Mouse (Mus musculus) Muller cell, postnatal 12 days (primary cell): ENCODE measurements at regions not wholly inside any gene's neighbourhood (a gene's known extent, or its start where the extent isn't known, plus 50 kb on each side); places are given as distances from the start of the nearest gene placed in this dataset.

Experiments
- DNase-seq: peaks from one replicate; pipeline ENCODE4 v3.0.0-alpha.2; 2015; ENCODE audit errors: inconsistent ontology term

DNA sequence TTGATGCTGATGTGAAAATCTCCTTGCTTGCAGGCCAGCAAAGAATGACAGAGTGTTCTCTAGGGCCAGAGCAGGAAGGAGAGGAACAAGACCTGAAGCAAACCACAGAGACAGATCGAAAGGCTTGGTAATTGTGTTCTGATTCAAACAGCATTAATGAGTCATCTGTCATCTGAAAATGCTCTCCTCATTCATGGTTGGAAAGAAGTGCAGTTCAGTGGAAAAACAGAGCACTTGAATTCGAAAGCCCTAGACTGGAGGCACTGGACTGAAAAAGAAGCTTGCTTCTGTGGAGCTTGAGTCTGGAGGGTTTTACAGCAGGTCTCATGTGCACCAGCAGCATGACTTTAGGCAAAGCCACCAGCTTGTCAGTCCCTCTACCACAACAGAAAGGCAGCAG is 374.3 kb upstream of the B430305J03Rik start:
- DNase-seq: peak; percentile 90

- no peak for DNase-seq
Measured at GRCm38 (mm10) chr3:61738528-61738927, 372.8 kb upstream of the B430305J03Rik start.

GRCm38 (mm10) chr3:61716785-61717184 is 351.0 kb upstream of the B430305J03Rik start:
- DNase-seq: no peak

DNA sequence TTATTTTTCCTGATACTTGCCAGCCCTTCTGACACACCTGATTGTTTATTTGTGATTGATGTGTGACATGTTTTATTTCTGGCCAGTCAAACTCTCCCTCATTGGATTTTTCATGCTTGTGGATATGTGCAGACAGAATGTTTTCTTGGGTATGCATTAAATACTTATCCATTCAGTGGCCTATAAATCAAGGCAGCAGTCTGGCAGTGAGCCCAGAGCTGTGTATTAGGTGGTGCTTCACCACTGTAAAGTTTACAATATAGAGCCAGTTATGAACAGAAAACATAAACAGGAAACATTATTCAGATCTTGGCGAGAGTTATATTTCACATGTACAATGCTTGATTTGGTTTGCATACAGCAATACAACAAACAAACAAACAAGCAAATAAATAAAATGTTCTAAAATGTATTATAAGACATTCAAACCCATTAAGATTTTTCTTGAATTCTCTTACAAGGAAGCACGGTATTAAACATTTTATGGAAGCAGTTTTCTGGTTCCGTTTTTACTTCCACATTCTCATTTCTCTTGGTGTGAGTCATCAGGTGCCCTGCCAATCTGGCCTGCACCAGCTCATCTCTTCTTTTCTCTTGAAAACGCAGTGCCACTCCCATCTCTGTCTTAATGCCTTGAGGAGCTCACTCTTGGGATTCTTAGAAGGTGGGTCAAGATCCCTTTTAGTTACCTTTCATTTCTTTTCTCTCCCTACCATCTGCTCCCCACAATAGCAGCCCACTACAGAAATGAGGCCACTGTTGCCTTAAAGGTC is 322.4 kb upstream of the B430305J03Rik start:
- no peak for DNase-seq

DNA sequence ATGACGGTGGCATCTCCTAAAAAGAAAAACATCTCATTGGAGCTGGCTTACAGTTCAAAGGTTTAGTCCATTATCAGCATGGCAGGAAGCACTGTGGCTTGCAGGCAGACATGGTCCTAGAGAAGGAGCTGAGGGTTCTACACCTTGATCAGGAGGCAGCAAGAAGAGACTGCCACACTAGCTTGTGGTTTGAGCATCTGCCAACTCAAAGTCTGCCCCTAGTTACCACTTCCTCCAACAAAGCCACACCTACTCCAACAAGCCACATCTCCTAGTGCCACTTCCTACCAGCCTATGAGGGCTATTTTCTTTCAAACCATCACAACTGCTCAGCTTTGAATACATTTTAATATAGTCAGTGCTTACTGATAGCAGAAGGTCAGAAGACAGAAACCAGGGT is 305.1 kb upstream of the B430305J03Rik start:
- DNase-seq: no peak

- DNase-seq: no peak
Measured at GRCm38 (mm10) chr3:61656143-61656542, 290.4 kb upstream of the B430305J03Rik start.

DNA sequence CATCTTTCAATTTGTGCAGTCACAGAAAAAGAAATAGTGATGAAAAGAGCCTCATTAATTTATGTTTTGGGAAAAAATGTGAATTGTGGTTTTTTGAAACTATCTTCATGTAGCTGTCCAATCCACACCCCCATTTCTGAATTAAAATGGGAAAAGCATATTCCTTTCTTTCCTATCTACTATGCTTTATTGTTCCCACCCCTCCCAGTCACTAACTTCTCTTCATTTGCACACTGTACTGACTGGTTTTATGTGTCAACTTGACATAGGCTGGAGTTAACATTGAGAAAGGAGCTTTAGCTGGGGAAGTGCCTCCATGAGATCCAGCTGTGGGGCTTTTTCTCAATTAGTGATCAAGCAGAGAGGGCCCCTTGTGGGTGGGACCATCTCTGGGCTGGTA is 262.8 kb upstream of the B430305J03Rik start:
- no peak for DNase-seq

GRCm38 (mm10) chr3:61628099-61628498 is 262.3 kb upstream of the B430305J03Rik start:
- DNase-seq: no peak

DNA sequence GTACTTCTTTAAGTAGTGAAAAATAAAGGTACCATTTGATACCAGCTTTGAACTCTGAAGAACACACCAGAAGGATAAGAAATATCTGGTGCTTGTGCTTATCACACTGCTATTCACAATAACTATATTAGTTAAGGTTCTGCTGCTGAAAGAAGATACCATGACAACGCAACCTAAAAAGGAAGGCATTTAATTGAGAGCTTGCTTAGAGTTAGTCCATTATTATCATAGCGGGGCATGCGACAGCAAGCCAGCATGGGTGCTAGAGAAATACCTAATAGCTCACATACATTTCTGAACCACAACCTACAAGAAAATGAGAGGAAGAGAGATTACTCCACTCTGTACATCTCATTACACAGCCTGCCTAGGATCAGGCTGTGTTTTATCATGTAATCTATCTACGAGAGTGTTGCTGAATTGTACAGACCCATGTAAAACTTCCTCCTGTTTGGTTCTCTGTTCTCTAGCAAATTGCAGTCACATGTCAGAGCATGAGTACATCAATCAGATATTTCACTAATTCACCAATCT is 258.3 kb upstream of the B430305J03Rik start:
- no peak for DNase-seq

GRCm38 (mm10) chr3:61605469-61605868 is 239.7 kb upstream of the B430305J03Rik start:
- DNase-seq: no peak

DNA sequence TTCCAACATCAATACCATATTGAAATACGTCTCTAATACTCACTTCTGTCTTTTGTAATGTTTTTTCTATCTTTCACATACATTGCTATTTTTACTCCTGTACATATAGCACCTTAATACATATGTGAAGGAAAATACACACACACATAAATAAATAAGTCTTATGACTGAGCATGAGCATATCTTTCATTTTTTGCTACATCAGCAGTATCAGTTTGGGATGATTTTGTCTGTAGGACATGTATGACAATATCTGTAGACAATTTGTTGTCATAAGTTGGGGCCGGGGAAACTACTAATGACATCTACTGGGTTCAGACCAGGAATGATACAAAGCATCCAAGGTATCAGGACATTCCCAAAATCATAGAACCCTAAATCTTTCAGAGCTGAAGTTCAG is 237.1 kb upstream of the B430305J03Rik start:
- no peak for DNase-seq

- DNase-seq: no peak
Measured at GRCm38 (mm10) chr3:61595574-61595973, 229.8 kb upstream of the B430305J03Rik start.

- DNase-seq: no peak
Measured at GRCm38 (mm10) chr3:61592342-61592741, 226.6 kb upstream of the B430305J03Rik start.

DNA sequence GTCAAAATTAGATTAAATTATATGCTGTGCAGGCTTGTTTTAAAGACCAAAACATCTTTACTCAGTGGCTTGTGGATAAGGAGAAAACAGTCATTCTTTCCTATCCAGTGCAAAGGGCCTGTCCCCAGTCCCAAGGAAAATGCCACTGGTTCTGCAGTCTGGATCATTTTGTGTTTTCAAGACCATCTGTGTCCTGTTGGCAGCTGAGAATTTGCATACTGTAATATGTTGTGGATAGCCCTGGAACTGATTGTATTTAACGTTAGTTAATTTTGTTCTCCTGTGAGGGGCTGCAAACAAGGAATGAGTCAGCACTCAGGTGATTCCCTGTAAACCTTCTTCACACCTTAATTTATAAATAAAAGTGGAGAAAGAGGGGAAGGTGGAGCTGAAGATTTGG is 217.9 kb upstream of the B430305J03Rik start:
- DNase-seq: no peak

DNA sequence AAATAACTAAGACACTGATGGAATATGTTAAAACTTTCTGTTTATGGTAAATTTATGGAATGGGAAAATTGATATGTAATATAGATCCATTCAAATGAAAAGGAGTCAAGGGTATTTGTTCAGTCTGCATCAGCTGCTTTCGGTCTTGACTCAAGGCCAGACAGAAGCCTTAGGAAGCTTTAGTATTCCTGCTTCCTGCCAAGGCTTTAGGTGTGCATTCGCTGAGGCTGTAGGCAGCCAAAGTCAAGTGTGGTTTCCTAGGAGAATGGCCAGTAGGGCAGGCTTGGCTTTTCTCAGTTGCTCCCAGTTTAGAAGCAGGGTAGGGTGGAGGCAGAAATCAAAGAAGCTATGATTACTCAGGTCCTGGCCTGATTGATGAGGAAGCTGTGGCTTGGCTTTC is 217.2 kb upstream of the B430305J03Rik start:
- DNase-seq: no peak

- DNase-seq: no peak
Measured at GRCm38 (mm10) chr3:61580252-61580651, 214.5 kb upstream of the B430305J03Rik start.

GRCm38 (mm10) chr3:61537113-61537512 is 171.4 kb upstream of the B430305J03Rik start:
- no peak for DNase-seq

DNA sequence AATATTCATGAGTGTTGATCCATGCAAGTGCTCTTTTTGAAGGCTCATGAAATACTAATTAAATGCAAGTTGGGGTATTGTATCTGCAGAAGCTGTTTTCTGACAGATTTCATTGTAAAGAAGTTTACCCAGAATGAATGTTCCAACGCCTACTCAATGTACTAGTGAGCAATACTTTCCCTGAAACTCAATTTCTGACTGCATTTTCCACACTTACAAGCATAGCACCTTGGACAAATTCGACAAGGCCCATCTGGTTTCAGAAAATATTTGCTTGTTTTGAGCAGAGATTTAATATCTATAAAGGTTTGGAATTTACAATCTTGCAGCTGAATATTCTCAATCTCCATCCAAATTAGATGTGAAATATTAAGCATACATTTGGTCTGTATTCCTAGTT is 170.0 kb upstream of the B430305J03Rik start:
- peak; percentile 19 for DNase-seq

DNA sequence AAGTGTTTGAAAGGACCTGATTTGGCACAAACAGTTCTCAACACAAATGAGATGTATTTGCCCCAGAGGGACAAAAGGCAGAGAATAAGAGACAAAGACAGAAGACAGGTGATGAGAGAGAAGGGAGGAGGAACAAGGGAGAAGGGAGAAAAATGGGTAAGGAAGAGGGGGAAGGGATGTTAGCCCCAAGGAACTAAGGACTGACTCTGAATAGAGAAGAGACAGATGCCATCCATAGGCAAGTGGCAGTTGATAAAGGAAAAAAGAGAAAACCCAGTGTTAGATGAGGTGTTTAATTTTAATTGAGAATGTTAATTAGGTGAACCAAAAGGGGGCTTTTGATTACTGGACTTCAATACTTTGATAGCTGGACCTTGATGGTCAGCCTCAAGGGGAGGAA is 137.4 kb upstream of the B430305J03Rik start:
- no peak for DNase-seq

DNA sequence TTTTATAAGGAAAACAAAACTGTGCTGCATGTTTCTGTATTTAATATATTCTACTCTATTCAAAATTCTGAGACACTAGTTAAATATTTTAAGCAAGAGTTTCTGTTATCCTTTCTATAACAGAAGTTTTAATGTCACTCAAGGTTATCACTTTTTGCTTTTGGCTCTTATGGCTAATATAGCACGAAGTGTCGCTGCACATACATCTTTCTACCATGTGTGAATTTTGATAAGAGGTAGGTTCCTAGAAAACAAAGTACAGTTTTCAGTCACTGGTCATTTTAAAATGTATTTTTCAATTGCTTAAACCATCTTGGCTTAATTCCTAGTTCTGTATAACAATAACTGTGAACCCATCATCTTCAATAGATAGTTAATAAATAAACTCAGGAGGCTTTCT is 129.1 kb upstream of the B430305J03Rik start:
- no peak for DNase-seq

DNA sequence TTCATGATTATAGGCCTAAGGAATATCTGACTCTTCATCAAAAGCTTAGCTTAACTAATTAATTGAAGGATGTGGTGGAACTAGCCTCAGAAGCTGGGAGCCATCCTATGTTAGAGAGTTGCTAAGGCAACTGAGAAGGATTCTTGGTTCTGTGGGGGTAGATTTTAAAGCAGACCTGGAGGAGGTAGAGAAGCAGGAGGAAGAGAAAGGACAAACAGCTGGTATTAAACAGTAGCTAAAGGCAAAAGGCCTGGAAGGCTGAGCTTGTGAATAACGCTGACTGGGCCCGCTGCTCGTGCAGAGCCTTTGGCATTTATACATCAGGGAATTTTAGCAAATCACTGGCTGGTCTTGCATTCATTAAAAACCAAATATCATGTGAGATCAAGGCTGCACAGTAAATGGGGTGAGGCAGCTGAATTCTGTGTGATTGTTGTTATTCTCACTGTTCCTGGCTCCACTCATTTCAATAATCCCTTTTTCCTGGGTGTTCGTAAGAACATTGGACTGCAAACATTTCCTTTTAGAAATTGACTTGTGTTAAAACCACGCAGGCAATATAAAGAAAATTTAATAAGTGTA is 121.1 kb upstream of the B430305J03Rik start:
- DNase-seq: no peak

GRCm38 (mm10) chr3:61478861-61479584 is 113.3 kb upstream of the B430305J03Rik start:
- no peak for DNase-seq

DNA sequence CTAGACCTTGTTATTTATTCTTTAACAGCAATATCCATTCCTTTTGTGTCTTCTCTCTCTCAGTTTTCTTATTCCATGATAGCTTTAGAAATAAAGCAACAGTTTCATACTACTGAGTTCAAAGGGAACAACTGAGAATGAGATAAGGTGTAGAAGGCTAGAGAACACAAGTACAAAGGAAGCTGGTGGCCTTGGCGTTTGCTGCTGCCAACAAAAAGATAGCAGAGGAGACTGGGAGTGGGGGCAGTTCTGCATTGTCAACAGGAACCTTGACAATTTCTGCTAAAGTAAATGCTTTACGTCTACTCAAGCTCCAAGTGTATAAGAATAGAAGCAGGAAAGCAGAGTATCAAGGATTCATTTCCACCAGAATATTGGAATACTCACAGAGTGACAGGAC is 109.3 kb upstream of the B430305J03Rik start:
- DNase-seq: no peak
